Mouse (Mus musculus) frontal cortex, adult 2 months (tissue): ENCODE results near the gene Pdlim4. TPM values are rescaled to one million over a fixed set of nuclear protein-coding genes. Genes with fewer than 3 reads are reported as not detected.

ENCODE experiments used
- DNase-seq, 2 experiments: peaks; one replicate each; pipeline ENCODE4 v3.0.0; 2022; ENCODE audit warnings: low spot score in 1 of 2; ENCODE audit errors: extremely low spot score in 1 of 2
- polyA plus RNA-seq: library from polyadenylated mRNA; depleted of rRNA; stranded (reverse); fragments of >200 nt; gene quantifications from 2 replicates; pipeline ENCODE4 v1.2.3, GENCODE M21; 2012; rRNA removed

Pdlim4 gene
- polyA plus RNA-seq = 22.6 and 24.7 TPM in 2 replicates

GRCm38 (mm10) chr11:54068520-54069371 is at the start of gene Pdlim4:
Gene Pdlim4, minus strand, starts transcription at chr11:54069014.
- no peak for DNase-seq

GRCm38 (mm10) chr11:54117096-54117495 is 48.3 kb upstream of the Pdlim4 start:
- no peak for DNase-seq

- no peak for DNase-seq
Observed at GRCm38 (mm10) chr11:54116406-54116805, 47.6 kb upstream of the Pdlim4 start.

GRCm38 (mm10) chr11:54115911-54116310 is 47.1 kb upstream of the Pdlim4 start:
- DNase-seq = no peak

- no peak for DNase-seq
Observed at GRCm38 (mm10) chr11:54115301-54115700, 46.5 kb upstream of the Pdlim4 start.

GRCm38 (mm10) chr11:54114746-54115145 is 45.9 kb upstream of the Pdlim4 start:
- DNase-seq = no peak

GRCm38 (mm10) chr11:54113352-54113751 is 44.5 kb upstream of the Pdlim4 start:
- DNase-seq = peak in 1 of 2 experiments; percentile 15

GRCm38 (mm10) chr11:54112920-54113319 is 44.1 kb upstream of the Pdlim4 start:
- peak; percentile 89 to 93 for DNase-seq

GRCm38 (mm10) chr11:54111976-54112741 is 43.3 kb upstream of the Pdlim4 start:
- peak in 1 of 2 experiments; percentile 50 for DNase-seq

- no peak for DNase-seq
Observed at GRCm38 (mm10) chr11:54111291-54111690, 42.5 kb upstream of the Pdlim4 start.

- no peak for DNase-seq
Observed at GRCm38 (mm10) chr11:54108894-54109293, 40.1 kb upstream of the Pdlim4 start.

GRCm38 (mm10) chr11:54108131-54108530 is 39.3 kb upstream of the Pdlim4 start:
- no peak for DNase-seq

- no peak for DNase-seq
Observed at GRCm38 (mm10) chr11:54107239-54107638, 38.4 kb upstream of the Pdlim4 start.

GRCm38 (mm10) chr11:54106676-54107075 is 37.9 kb upstream of the Pdlim4 start:
- no peak for DNase-seq

- no peak for DNase-seq
Observed at GRCm38 (mm10) chr11:54105011-54105410, 36.2 kb upstream of the Pdlim4 start.

- DNase-seq = no peak
Observed at GRCm38 (mm10) chr11:54102706-54103449, 34.1 kb upstream of the Pdlim4 start.

- DNase-seq = no peak
Observed at GRCm38 (mm10) chr11:54101701-54102100, 32.9 kb upstream of the Pdlim4 start.

- peak in 1 of 2 experiments; percentile 58 for DNase-seq
Observed at GRCm38 (mm10) chr11:54100692-54101591, 32.1 kb upstream of the Pdlim4 start.

- peak in 1 of 2 experiments; percentile 31 for DNase-seq
Observed at GRCm38 (mm10) chr11:54100045-54100691, 31.4 kb upstream of the Pdlim4 start, which contains the start of gene P4ha2. Gene P4ha2, plus strand, starts transcription at chr11:54100095.
